Mouse (Mus musculus): ENCODE measurements at regions not wholly inside any gene's neighbourhood (a gene's known extent, or its start where the extent isn't known, plus 50 kb on each side); places are given as distances from the start of the nearest gene placed in this dataset.

GRCm38 (mm10) chr13:44159346-44159745 is 374.8 kb downstream of the Cd83 start:
- Histone ChIP-seq H3K27me3 (no peaks in the 10 kb centered on the region), H3K4me3 (replicated peaks) (no peak overlapping the region), H3K36me3 (no peaks in the 10 kb centered on the region), H3K9me3 (replicated peaks) (no peaks in the 10 kb centered on the region), H3K9ac (no peak overlapping the region), H3K4me2 (no peak overlapping the region), H3K27ac (0 out of 2 replicates have a peak overlapping the region, but pooled peaks have one; percentile 37), H3K4me1 (peaks cover 15% of the 10 kb centered on the region)
- ATAC-seq (replicated peaks; ENCODE audit: low FRiP score): peak; percentile 79
- 54% methylated on average over 2 of the region's 2 CpGs for WGBS

GRCm38 (mm10) chr13:44164746-44165145 is 380.2 kb downstream of the Cd83 start:
- no peak for ATAC-seq (replicated peaks; ENCODE audit: low FRiP score)
- no peaks in the 10 kb centered on the region for H3K36me3 ChIP-seq
- H3K4me2 ChIP-seq: no peak overlapping the region
- no peaks in the 10 kb centered on the region for H3K27me3 ChIP-seq
- no peak overlapping the region for H3K27ac ChIP-seq
- no peak overlapping the region for H3K4me3 ChIP-seq (replicated peaks)
- H3K4me1 ChIP-seq: peaks cover 7% of the 10 kb centered on the region
- H3K9me3 ChIP-seq (replicated peaks): no peaks in the 10 kb centered on the region
- no peak overlapping the region for H3K9ac ChIP-seq

DNA sequence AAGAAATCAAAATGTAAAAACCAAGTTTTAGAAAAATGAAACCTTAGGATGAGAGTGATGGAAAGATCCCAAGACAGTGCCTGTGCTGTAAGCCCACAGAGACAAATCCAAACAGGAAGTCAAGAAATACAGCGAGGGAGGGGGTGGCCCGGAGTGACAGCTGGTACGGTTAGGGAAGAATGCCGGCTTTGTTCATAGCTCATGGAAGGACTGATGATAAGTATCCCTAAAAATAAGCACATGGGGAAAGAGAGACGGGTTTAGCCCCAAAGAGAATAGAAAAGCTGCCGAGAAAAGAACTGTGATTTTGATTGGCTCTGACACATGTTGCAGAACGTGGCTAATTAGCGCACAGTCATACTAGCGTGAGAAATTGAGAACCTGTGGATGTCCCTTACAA is 382.6 kb downstream of the Cd83 start:
- no peak for ATAC-seq (replicated peaks; ENCODE audit: low FRiP score)
- no peaks in the 10 kb centered on the region for H3K36me3 ChIP-seq
- H3K4me2 ChIP-seq: no peak overlapping the region
- H3K27me3 ChIP-seq: no peaks in the 10 kb centered on the region
- 62% methylated on average over 9 of the region's 9 CpGs for WGBS
- no peak overlapping the region for H3K4me3 ChIP-seq (replicated peaks)
- H3K27ac ChIP-seq: no peak overlapping the region
- no peaks in the 10 kb centered on the region for H3K9me3 ChIP-seq (replicated peaks)
- no peak overlapping the region for H3K9ac ChIP-seq
- peaks cover 6% of the 10 kb centered on the region for H3K4me1 ChIP-seq

DNA sequence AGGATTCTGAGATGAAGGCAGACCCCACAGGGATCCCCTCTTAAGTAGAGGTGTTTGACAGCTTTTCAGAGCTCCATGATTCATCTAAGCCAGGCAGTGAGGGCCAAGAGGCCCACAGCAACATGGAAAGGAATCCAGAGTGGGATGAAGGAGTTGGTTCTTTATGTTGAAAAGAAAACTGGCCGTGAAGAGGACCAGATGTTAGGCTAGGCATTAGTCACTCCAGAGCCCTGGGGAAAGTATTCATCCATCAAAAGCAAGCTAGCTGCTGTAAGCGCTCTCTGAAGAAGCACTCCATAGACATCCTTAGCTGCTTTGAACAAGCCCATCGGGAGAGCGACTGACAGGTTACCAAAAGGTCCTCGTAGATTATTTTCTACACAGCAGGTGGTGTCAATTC is 383.6 kb downstream of the Cd83 start:
- Histone ChIP-seq H3K27ac (no peak overlapping the region), H3K36me3 (no peaks in the 10 kb centered on the region), H3K4me2 (no peak overlapping the region), H3K4me3 (replicated peaks) (no peak overlapping the region), H3K9ac (no peak overlapping the region), H3K4me1 (peaks cover 6% of the 10 kb centered on the region), H3K27me3 (no peaks in the 10 kb centered on the region), H3K9me3 (replicated peaks) (no peaks in the 10 kb centered on the region)
- 49% methylated on average over 5 of the region's 5 CpGs for WGBS
- ATAC-seq (replicated peaks; ENCODE audit: low FRiP score): no peak

DNA sequence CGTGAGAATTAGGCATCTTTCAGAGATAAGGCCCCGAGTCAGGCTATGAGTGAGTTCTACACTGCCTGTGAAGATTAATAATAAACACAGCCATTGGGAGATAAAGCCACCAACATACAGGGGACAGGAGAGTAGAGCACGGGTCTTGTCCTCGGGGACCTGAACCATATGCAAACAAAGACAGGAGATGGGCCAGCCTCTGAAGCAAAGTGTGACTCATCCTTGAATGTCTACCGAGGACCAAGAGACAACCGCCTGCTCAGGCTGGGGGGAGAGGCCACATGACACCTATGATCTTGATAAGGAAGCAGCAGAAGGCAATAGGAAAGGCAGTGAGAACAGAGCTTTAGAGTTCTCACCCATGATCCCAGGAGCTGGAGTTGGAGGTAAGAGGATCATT is 387.1 kb downstream of the Cd83 start:
- Histone ChIP-seq H3K36me3 (no peaks in the 10 kb centered on the region), H3K27ac (no peak overlapping the region), H3K9me3 (replicated peaks) (no peaks in the 10 kb centered on the region), H3K27me3 (no peaks in the 10 kb centered on the region), H3K4me1 (peaks cover 6% of the 10 kb centered on the region), H3K4me2 (no peak overlapping the region), H3K4me3 (replicated peaks) (no peak overlapping the region), H3K9ac (no peak overlapping the region)
- no peak for ATAC-seq (replicated peaks; ENCODE audit: low FRiP score)
- 64% methylated on average over 6 of the region's 6 CpGs for WGBS

GRCm38 (mm10) chr13:44172701-44173100 is 388.1 kb downstream of the Cd83 start:
- Histone ChIP-seq H3K27ac (no peak overlapping the region), H3K4me3 (replicated peaks) (no peak overlapping the region), H3K4me2 (no peak overlapping the region), H3K4me1 (no peaks in the 10 kb centered on the region), H3K27me3 (no peaks in the 10 kb centered on the region), H3K9ac (no peak overlapping the region), H3K36me3 (no peaks in the 10 kb centered on the region), H3K9me3 (replicated peaks) (no peaks in the 10 kb centered on the region)
- 95% methylated on average over 5 of the region's 5 CpGs for WGBS
- no peak for ATAC-seq (replicated peaks; ENCODE audit: low FRiP score)

GRCm38 (mm10) chr13:44174236-44174635 is 389.7 kb downstream of the Cd83 start:
- H3K4me3 ChIP-seq (replicated peaks): no peak overlapping the region
- H3K27me3 ChIP-seq: no peaks in the 10 kb centered on the region
- 90% methylated on average over 2 of the region's 2 CpGs for WGBS
- no peaks in the 10 kb centered on the region for H3K9me3 ChIP-seq (replicated peaks)
- no peaks in the 10 kb centered on the region for H3K4me1 ChIP-seq
- H3K9ac ChIP-seq: no peak overlapping the region
- no peak overlapping the region for H3K27ac ChIP-seq
- no peaks in the 10 kb centered on the region for H3K36me3 ChIP-seq
- no peak for ATAC-seq (replicated peaks; ENCODE audit: low FRiP score)
- no peak overlapping the region for H3K4me2 ChIP-seq

- Histone ChIP-seq H3K4me2 (no peak overlapping the region), H3K4me1 (peaks cover 3% of the 10 kb centered on the region; the same call in 1 of the 2 replicates), H3K27ac (no peak overlapping the region), H3K9ac (no peak overlapping the region), H3K4me3 (replicated peaks) (no peak overlapping the region), H3K27me3 (no peaks in the 10 kb centered on the region), H3K36me3 (no peaks in the 10 kb centered on the region), H3K9me3 (replicated peaks) (no peaks in the 10 kb centered on the region)
- WGBS: 86% methylated on average over 8 of the region's 8 CpGs
- no peak for ATAC-seq (replicated peaks; ENCODE audit: low FRiP score)
Measured at GRCm38 (mm10) chr13:44175300-44176036, 390.9 kb downstream of the Cd83 start.

GRCm38 (mm10) chr13:44176121-44176520 is 391.5 kb downstream of the Cd83 start:
- Histone ChIP-seq H3K9me3 (replicated peaks) (no peaks in the 10 kb centered on the region), H3K36me3 (no peaks in the 10 kb centered on the region), H3K4me1 (peaks cover 5% of the 10 kb centered on the region; the same call in 1 of the 2 replicates), H3K4me3 (replicated peaks) (no peak overlapping the region), H3K9ac (no peak overlapping the region), H3K27me3 (no peaks in the 10 kb centered on the region), H3K27ac (no peak overlapping the region), H3K4me2 (no peak overlapping the region)
- WGBS: 86% methylated on average over 8 of the region's 8 CpGs
- ATAC-seq (replicated peaks; ENCODE audit: low FRiP score): no peak

GRCm38 (mm10) chr13:44178006-44178405 is 393.4 kb downstream of the Cd83 start:
- ATAC-seq (replicated peaks; ENCODE audit: low FRiP score): no peak
- H3K4me1 ChIP-seq: peaks cover 15% of the 10 kb centered on the region

DNA sequence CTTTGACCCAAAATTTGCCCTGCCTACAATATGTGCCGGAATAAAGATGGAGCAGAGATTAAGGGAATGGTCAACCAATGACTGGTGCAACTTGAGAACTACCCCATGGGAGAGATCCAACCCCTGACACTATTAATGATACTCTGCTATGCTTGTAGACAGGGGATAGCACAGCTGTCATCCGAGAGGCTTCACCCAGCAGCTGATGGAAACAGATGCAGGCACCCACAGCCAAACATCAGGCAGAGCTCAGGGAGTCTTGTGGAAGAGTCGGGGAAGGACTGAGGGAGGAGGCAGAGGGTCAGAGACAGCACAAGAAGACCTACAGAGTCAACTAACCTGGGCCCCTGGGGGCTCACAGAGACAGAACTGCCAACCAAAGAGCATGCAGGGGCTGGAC is 395.8 kb downstream of the Cd83 start:
- Histone ChIP-seq H3K4me1 (peaks cover 21% of the 10 kb centered on the region), H3K36me3 (no peaks in the 10 kb centered on the region), H3K27me3 (no peaks in the 10 kb centered on the region), H3K4me3 (replicated peaks) (no peak overlapping the region), H3K4me2 (no peak overlapping the region), H3K27ac (no peak overlapping the region), H3K9me3 (replicated peaks) (no peaks in the 10 kb centered on the region), H3K9ac (no peak overlapping the region)
- WGBS: 48% methylated on average over 3 of the region's 3 CpGs
- ATAC-seq (replicated peaks; ENCODE audit: low FRiP score): no peak

More at GRCm38 (mm10) chr13:44178006-44178405, 393.4 kb downstream of the Cd83 start:
- Histone ChIP-seq H3K4me2 (no peak overlapping the region), H3K36me3 (no peaks in the 10 kb centered on the region), H3K9ac (no peak overlapping the region), H3K27me3 (no peaks in the 10 kb centered on the region), H3K4me3 (replicated peaks) (no peak overlapping the region), H3K9me3 (replicated peaks) (no peaks in the 10 kb centered on the region), H3K27ac (0 out of 2 replicates have a peak overlapping the region, but pooled peaks have one; percentile 32)
- 53% methylated on average over 6 of the region's 6 CpGs for WGBS

- no peaks in the 10 kb centered on the region for H3K9me3 ChIP-seq (replicated peaks)
- no peaks in the 10 kb centered on the region for H3K27me3 ChIP-seq
- 0 out of 2 replicates have a peak overlapping the region, but pooled peaks have one; percentile 1 for H3K4me2 ChIP-seq
- H3K27ac ChIP-seq: peak overlapping the region; percentile 41; the same call in 1 of the 2 replicates
- H3K4me1 ChIP-seq: peaks cover 21% of the 10 kb centered on the region
- no peak overlapping the region for H3K9ac ChIP-seq
- ATAC-seq (replicated peaks; ENCODE audit: low FRiP score): peak; percentile 40; the same call in 1 of the 2 replicates
- no peak overlapping the region for H3K4me3 ChIP-seq (replicated peaks)
- 33% methylated on average over 15 of the region's 15 CpGs for WGBS
- H3K36me3 ChIP-seq: no peaks in the 10 kb centered on the region
Measured at GRCm38 (mm10) chr13:44182544-44183191, 398.1 kb downstream of the Cd83 start.
